Mouse (Mus musculus): ENCODE results near the gene Fam71f1.

GRCm38 (mm10) chr6:29308846-29309605 is 9.9 kb upstream of the Fam71f1 start:
- TF ChIP-seq POLR2A (IDR thresholded peaks at IDR 0.05; ENCODE audit: extremely low read depth, insufficient read depth, low read length): no peak
- TF ChIP-seq CTCF (IDR thresholded peaks at IDR 0.05; ENCODE audit: extremely low read depth, insufficient read depth, low read length): no peak

Measured in cortical plate, adult 2 months (tissue).